Mouse (Mus musculus) neural tube, embryonic 12.5 days (tissue): ENCODE results near the gene Pik3c2a. TPM values are rescaled to one million over a fixed set of nuclear protein-coding genes. Genes with fewer than 3 reads are reported as not detected.

Source experiments
- ATAC-seq: fragments of 200-750 bp; cut with Nextera tagmentation; 2 replicates; pipeline ENCODE4 v1.8.0; 2017; ENCODE audit warnings: low read depth, mild to moderate bottlenecking, moderate TSS enrichment, moderate library complexity; ENCODE audit not compliant: low FRiP score
- H3K27ac ChIP-seq: fragments of 300-500 bp; sonication (generic); 2 replicates; pipeline ENCODE4 v1.5.1; 2016
- H3K27me3 ChIP-seq: fragments of 300-500 bp; sonication (generic); replicated peaks from 2 replicates; pipeline ENCODE4 v1.6.1; 2016; ENCODE audit warnings: mild to moderate bottlenecking
- H3K36me3 ChIP-seq: fragments of 300-500 bp; sonication (generic); 2 replicates; pipeline ENCODE4 v1.6.1; 2016; ENCODE audit warnings: mild to moderate bottlenecking
- H3K4me1 ChIP-seq: fragments of 300-500 bp; sonication (generic); 2 replicates; pipeline ENCODE4 v1.6.1; 2016
- H3K4me2 ChIP-seq: fragments of 300-500 bp; sonication (generic); replicated peaks from 2 replicates; pipeline ENCODE4 v1.6.1; 2016; ENCODE audit warnings: mild to moderate bottlenecking
- H3K4me3 ChIP-seq: fragments of 300-500 bp; sonication (generic); 2 replicates; pipeline ENCODE4 v1.5.1; 2016
- H3K9ac ChIP-seq: fragments of 300-500 bp; sonication (generic); 2 replicates; pipeline ENCODE4 v1.6.1; 2016; ENCODE audit warnings: mild to moderate bottlenecking
- H3K9me3 ChIP-seq: fragments of 300-500 bp; sonication (generic); 2 replicates; pipeline ENCODE4 v1.6.1; 2016; ENCODE audit warnings: mild to moderate bottlenecking
- WGBS: fragments of 180-500 bp; shearing (Covaris S2); methylation state at CpG from one replicate; pipeline ENCODE4 v1.1.7; 2016; 5-methylcytosine and 5-hydroxymethylcytosine counted together
- polyA plus RNA-seq: library from polyadenylated mRNA; unstranded; fragments of >200 nt; fragmentation: Nextera tagmentation; extraction: Ambion mirVana; gene quantifications from 2 replicates; pipeline ENCODE4 v1.2.1, GENCODE M21; 2016

The Pik3c2a gene
- polyA plus RNA-seq, 1 experiment from 2014 or later: 25.4 TPM

DNA sequence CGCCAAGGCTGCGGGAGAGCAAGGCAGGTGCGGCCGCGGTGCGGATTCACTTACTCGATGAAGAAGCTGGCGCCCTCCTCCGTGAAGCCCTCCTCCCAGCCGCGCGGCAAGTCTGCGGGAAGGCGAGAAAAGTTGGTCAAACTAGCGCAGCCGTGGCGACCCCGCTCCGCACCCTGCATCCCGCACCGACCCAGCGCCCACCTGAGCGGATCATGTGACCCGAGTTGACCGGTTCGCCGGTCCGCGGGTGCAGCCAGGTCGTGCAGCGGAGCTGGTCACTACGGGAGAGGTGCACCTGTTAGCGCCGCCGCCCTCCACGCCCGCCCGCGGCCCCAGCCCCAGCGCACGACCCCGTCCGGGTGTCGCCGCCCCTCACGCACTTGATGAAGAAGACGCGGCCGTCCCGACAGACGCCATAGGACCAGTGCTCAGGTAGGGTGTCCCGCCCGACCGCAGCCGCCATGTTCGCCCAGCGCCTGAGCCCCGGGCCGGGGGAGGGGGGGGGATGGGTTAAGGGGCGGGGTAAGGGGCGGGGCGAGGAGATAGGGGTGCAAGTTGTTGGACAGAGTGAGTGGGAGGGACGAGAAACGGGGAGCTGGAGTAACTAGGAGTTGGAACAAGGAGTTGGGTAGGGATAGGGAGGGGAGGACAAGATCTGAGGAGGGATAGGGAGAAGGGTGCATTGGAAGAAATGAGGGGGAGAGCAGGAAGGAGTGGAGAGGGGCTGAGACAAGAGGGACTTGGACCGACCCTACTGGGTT is 135.2 kb downstream of the Pik3c2a start, which contains the start of gene Plekha7:
Plekha7 (minus strand) TSS at position 506 of the 761 bp plus-strand sequence.
- H3K36me3 ChIP-seq: no peaks in the 10 kb centered on the region
- peak within 1 kb of the TSS; percentile 82 for H3K4me3 ChIP-seq
- WGBS: under 1% methylated on average over 64 of the region's 65 CpGs
- H3K27me3 ChIP-seq: peaks cover 9% of the 10 kb centered on the region; the same call in 1 of the 2 replicates
- H3K4me2 ChIP-seq: peak within 1 kb of the TSS; percentile 98
- no peaks in the 10 kb centered on the region for H3K9me3 ChIP-seq
- H3K9ac ChIP-seq: peak within 1 kb of the TSS; percentile 70
- peaks cover 21% of the 10 kb centered on the region for H3K4me1 ChIP-seq
- H3K27ac ChIP-seq: no peak within 1 kb of the TSS
- peak; percentile 72 for ATAC-seq

DNA sequence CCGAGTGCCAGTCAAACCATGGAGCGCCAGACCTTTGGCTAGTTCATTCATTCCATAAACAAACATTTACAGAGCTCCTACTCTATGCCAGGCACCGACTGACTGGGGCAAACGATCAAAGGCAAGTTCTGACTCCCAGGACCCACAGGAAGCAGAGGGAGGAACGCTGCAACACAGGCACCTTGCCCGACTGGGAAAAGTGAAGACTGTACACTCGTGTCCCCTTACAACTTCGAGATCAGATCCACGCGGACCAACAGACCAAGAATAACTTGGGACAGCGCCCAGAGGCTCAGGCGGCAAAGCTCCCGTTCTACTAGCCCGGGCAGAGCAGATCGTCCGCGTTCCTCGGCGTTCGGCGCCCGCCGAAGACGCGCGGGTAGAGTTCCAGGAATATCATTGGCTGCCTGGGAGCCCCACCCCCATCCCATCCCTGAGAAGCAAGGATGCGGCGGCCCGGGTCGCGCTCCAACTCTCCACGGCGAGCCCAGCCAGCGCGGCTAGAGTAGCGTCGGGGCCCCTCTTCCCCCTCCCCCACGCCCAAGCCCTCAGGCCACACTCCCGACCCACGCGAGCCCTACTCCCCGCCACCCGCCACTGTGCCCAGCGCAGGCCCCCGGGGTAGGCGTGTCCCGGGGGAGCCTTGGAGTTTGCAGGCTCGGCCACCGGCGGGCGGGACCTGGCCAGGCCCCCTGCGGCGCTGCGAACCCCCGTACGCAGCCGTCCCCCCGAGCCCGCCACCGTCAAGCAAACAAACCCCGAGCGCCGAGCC is 136.0 kb downstream of the Pik3c2a start:
- H3K9ac ChIP-seq: peak overlapping the region; percentile 70
- no peaks in the 10 kb centered on the region for H3K36me3 ChIP-seq
- H3K9me3 ChIP-seq: no peaks in the 10 kb centered on the region
- H3K27ac ChIP-seq: no peak overlapping the region
- H3K4me3 ChIP-seq: peak overlapping the region; percentile 82
- H3K4me2 ChIP-seq: peak overlapping the region; percentile 98
- ATAC-seq: peak; percentile 82
- peaks cover 9% of the 10 kb centered on the region; the same call in 1 of the 2 replicates for H3K27me3 ChIP-seq
- WGBS: under 1% methylated on average over 63 of the region's 63 CpGs
- H3K4me1 ChIP-seq: peaks cover 21% of the 10 kb centered on the region

DNA sequence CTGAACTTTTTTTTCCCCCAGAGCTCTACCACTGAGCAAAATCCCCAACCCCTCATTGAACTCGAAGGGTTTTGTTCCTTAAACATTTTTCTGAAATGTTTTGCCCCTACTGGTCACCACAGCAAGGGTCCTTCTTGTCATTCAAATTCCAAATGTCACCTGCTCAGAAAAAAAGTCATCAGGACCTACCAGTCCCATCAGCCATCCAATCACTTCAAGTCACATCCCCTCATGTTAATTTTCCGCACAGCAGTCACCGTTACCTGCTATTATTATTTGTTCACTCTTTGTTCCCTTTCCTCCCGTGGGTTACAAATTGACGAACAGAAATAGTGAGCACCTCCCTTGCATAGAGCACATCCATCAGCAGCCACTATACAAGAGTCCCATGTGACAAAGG is 136.6 kb downstream of the Pik3c2a start:
- 13% methylated on average over 5 of the region's 5 CpGs for WGBS
- H3K4me2 ChIP-seq: peak overlapping the region; percentile 98
- ATAC-seq: peak; percentile 14; the same call in 1 of the 2 replicates
- H3K36me3 ChIP-seq: no peaks in the 10 kb centered on the region
- H3K4me1 ChIP-seq: peaks cover 21% of the 10 kb centered on the region
- H3K9ac ChIP-seq: no peak overlapping the region; the same call in 1 of the 2 replicates
- H3K27me3 ChIP-seq: peaks cover 9% of the 10 kb centered on the region; the same call in 1 of the 2 replicates
- H3K9me3 ChIP-seq: no peaks in the 10 kb centered on the region
- H3K27ac ChIP-seq: no peak overlapping the region
- H3K4me3 ChIP-seq: peak overlapping the region; percentile 82

- ATAC-seq: no peak
- no peak overlapping the region for H3K27ac ChIP-seq
- 94% methylated on average over 5 of the region's 5 CpGs for WGBS
Measured at GRCm38 (mm10) chr7:116301661-116302311, 141.5 kb downstream of the Pik3c2a start.

DNA sequence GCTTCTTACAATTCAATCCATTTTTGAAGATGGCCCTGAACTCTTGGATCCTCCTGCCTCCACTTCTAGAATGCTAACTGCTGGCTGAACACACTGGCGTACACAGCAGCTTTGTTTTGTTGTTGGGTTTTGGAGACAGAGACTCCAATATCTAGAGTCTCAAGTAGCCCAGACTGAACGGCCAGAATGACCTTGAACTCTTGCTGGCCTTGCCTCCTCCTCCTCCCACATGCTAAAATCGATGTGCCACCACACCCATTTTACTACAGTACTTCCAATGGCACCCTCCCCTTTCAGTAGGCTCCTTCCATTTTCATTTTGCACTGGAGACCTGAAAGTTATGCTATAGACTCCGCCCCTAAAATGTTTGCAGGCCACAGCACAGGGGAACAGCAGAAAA is 142.1 kb downstream of the Pik3c2a start:
- Histone ChIP-seq H3K4me2 (no peak overlapping the region), H3K9ac (no peak overlapping the region), H3K27me3 (no peaks in the 10 kb centered on the region), H3K4me1 (no peaks in the 10 kb centered on the region; the same call in 1 of the 2 replicates), H3K36me3 (no peaks in the 10 kb centered on the region), H3K9me3 (no peaks in the 10 kb centered on the region), H3K27ac (no peak overlapping the region), H3K4me3 (no peak overlapping the region)
- WGBS: 83% methylated on average over 4 of the region's 4 CpGs
- no peak for ATAC-seq

More at GRCm38 (mm10) chr7:116301661-116302311, 141.5 kb downstream of the Pik3c2a start:
- no peak overlapping the region for H3K4me3 ChIP-seq
- no peak overlapping the region for H3K9ac ChIP-seq
- no peaks in the 10 kb centered on the region for H3K27me3 ChIP-seq
- H3K4me2 ChIP-seq: no peak overlapping the region
- no peaks in the 10 kb centered on the region for H3K9me3 ChIP-seq
- H3K4me1 ChIP-seq: peaks cover 3% of the 10 kb centered on the region
- H3K36me3 ChIP-seq: no peaks in the 10 kb centered on the region

DNA sequence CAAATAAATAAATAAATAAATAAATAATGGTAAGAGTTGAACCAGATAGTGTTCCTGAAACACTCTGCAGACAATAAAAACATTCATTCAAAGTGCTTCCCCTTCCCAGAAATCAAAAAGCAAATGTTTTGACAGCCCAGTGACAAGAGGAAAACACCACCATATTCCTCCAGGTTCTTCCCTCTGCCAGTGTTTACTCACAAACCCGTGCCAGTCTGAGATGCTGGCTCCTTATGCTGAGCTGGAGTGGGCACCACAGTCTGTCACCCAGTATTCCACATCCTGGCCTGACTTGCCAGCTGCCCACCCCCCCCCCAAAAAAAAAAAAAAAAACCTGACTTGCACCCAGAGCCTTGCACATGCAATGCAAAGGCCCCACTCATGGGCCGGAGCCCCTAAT is 144.4 kb downstream of the Pik3c2a start:
- no peaks in the 10 kb centered on the region for H3K36me3 ChIP-seq
- H3K4me2 ChIP-seq: no peak overlapping the region
- no peak overlapping the region for H3K9ac ChIP-seq
- H3K27me3 ChIP-seq: no peaks in the 10 kb centered on the region
- no peak overlapping the region for H3K4me3 ChIP-seq
- peaks cover 5% of the 10 kb centered on the region; the same call in 1 of the 2 replicates for H3K4me1 ChIP-seq
- 90% methylated on average over 2 of the region's 2 CpGs for WGBS
- ATAC-seq: no peak
- H3K9me3 ChIP-seq: no peaks in the 10 kb centered on the region
- no peak overlapping the region for H3K27ac ChIP-seq

- H3K9ac ChIP-seq: 0 out of 2 replicates have a peak overlapping the region, but pooled peaks have one; percentile 13
- H3K27me3 ChIP-seq: no peaks in the 10 kb centered on the region
- no peak overlapping the region for H3K27ac ChIP-seq
- H3K9me3 ChIP-seq: no peaks in the 10 kb centered on the region
- H3K4me2 ChIP-seq: no peak overlapping the region
- 83% methylated on average over 10 of the region's 10 CpGs for WGBS
- ATAC-seq: no peak
- no peak overlapping the region for H3K4me3 ChIP-seq
- peaks cover 5% of the 10 kb centered on the region; the same call in 1 of the 2 replicates for H3K4me1 ChIP-seq
- H3K36me3 ChIP-seq: no peaks in the 10 kb centered on the region
Measured at GRCm38 (mm10) chr7:116298389-116298788, 144.9 kb downstream of the Pik3c2a start.

GRCm38 (mm10) chr7:116294961-116295360 is 148.3 kb downstream of the Pik3c2a start:
- H3K9ac ChIP-seq: no peak overlapping the region
- WGBS: 75% methylated on average over 3 of the region's 3 CpGs

GRCm38 (mm10) chr7:116292377-116292776 is 150.9 kb downstream of the Pik3c2a start:
- Histone ChIP-seq H3K4me2 (no peak overlapping the region), H3K36me3 (no peaks in the 10 kb centered on the region), H3K4me1 (peaks cover 5% of the 10 kb centered on the region; the same call in 1 of the 2 replicates), H3K27ac (no peak overlapping the region), H3K9me3 (no peaks in the 10 kb centered on the region), H3K4me3 (no peak overlapping the region), H3K9ac (no peak overlapping the region), H3K27me3 (no peaks in the 10 kb centered on the region)
- WGBS: 56% methylated on average over 5 of the region's 5 CpGs
- ATAC-seq: no peak

More at GRCm38 (mm10) chr7:116294961-116295360, 148.3 kb downstream of the Pik3c2a start:
- Histone ChIP-seq H3K36me3 (no peaks in the 10 kb centered on the region), H3K4me1 (peaks cover 5% of the 10 kb centered on the region; the same call in 1 of the 2 replicates), H3K27me3 (no peaks in the 10 kb centered on the region), H3K27ac (no peak overlapping the region), H3K4me2 (no peak overlapping the region), H3K9me3 (no peaks in the 10 kb centered on the region), H3K4me3 (no peak overlapping the region)
- no peak for ATAC-seq

- no peak overlapping the region for H3K9ac ChIP-seq
- 82% methylated on average over 1 of the region's 1 CpGs for WGBS
- no peak overlapping the region for H3K4me2 ChIP-seq
- ATAC-seq: no peak
- H3K4me1 ChIP-seq: peaks cover 16% of the 10 kb centered on the region
- H3K4me3 ChIP-seq: no peak overlapping the region
- H3K36me3 ChIP-seq: no peaks in the 10 kb centered on the region
- no peaks in the 10 kb centered on the region for H3K27me3 ChIP-seq
- no peaks in the 10 kb centered on the region for H3K9me3 ChIP-seq
- no peak overlapping the region for H3K27ac ChIP-seq
Measured at GRCm38 (mm10) chr7:116290559-116290958, 152.7 kb downstream of the Pik3c2a start.

DNA sequence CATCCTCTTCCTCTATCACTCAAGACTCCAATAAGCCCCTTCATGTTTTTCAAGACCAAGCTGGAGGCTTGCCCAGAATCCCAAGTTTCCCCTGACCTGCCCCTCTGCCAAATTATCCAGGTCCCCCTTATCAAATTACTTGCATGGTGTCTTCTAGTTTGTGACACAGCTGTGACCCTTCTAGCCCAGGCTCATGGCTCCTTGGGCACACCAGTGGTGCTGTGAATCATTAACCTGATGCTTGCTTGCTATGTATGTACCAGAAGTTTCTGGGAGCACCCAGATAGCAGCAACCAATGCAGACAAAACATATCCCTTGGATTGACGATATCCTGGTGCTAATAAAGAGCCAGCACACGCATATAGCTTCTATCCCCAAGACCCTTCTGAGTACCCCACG is 154.3 kb downstream of the Pik3c2a start:
- Histone ChIP-seq H3K9ac (no peak overlapping the region), H3K27me3 (no peaks in the 10 kb centered on the region), H3K27ac (no peak overlapping the region), H3K4me1 (peaks cover 11% of the 10 kb centered on the region), H3K4me3 (no peak overlapping the region), H3K9me3 (no peaks in the 10 kb centered on the region), H3K36me3 (no peaks in the 10 kb centered on the region), H3K4me2 (no peak overlapping the region)
- ATAC-seq: no peak
- 90% methylated on average over 3 of the region's 3 CpGs for WGBS

- H3K27me3 ChIP-seq: no peaks in the 10 kb centered on the region
- WGBS: 80% methylated on average over 5 of the region's 5 CpGs
- no peaks in the 10 kb centered on the region for H3K9me3 ChIP-seq
- H3K9ac ChIP-seq: no peak overlapping the region
- no peaks in the 10 kb centered on the region for H3K36me3 ChIP-seq
- H3K27ac ChIP-seq: no peak overlapping the region
- H3K4me2 ChIP-seq: no peak overlapping the region
- no peak for ATAC-seq
- H3K4me1 ChIP-seq: peaks cover 17% of the 10 kb centered on the region
- H3K4me3 ChIP-seq: no peak overlapping the region
Measured at GRCm38 (mm10) chr7:116287959-116288358, 155.3 kb downstream of the Pik3c2a start.
